Mouse (Mus musculus): Measurements from ENCODE around the gene Olfr108. TPM values are rescaled to one million over a fixed set of nuclear protein-coding genes. Genes with fewer than 3 reads are reported as not detected.

Gene Olfr108
- not detected for polyA plus RNA-seq (2014; fragmentation: Illumina TruSeq; extraction: RNeasy Lipid Tissue Mini Kit (QIAGEN cat#74804); ENCODE audit: low read depth, low replicate concordance)

GRCm38 (mm10) chr17:37445180-37445579 is at the start of gene Olfr108:
TSS of gene Olfr108 (plus strand) at chr17:37445480.

DNA sequence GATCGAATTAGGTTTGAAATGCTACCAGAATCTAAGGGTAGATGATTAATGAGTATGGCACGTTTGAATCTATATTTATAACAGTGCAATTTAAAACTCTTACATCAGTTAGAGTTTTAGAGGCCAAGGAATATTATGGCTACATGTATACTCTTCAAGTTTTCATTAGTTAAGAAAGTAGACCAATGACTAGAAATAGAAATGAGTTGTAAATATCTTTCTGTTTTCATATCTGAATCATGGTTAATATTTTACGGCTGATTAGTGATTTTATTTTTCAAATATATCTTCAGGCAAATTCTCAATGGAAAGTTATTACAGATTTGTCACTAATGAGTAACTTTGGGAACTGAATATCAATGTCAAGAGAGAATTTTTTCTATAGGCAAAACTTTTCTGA is 46.4 kb upstream of the Olfr108 start, which contains the start of gene Olfr107:
Gene Olfr107 (plus strand): TSS at position 301 of the 400 bp plus-strand sequence.

GRCm38 (mm10) chr17:37458616-37459015 is 13.3 kb downstream of the Olfr108 start, which contains the start of gene Olfr109:
TSS of gene Olfr109 (plus strand) at chr17:37458916.

DNA sequence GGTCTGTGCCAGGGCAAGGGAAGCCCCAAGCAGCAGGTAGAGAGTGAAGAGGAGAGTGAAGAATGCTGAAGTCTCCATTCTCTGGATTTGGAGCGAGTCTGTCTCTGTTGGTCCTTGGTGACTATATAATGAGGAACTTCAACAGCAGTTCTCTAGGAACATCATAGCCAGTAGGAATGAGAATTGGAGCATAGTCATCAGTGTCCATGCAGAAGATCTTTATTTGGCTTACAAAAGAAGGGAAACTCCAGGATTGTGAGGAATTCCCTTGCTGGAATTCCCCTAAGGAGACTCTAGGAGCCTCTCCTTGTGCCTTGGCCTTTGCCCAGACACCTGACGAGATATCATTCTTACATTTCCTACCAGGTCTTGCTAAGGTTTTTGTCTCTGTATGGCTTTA is 38.2 kb downstream of the Olfr108 start, which contains the start of gene H2-M2:
Gene H2-M2 (minus strand): TSS at position 101 of the 400 bp plus-strand sequence.

GRCm38 (mm10) chr17:37491930-37492518 is 46.7 kb downstream of the Olfr108 start, which contains the start of gene Olfr110:
TSS of gene Olfr110 (plus strand) at chr17:37492468.

Other genes starting within 250 kb of the Olfr108 start
- not detected for gene Olfr94, start 244.5 kb upstream of the Olfr108 start, polyA plus RNA-seq (2014; fragmentation: Illumina TruSeq; extraction: RNeasy Lipid Tissue Mini Kit (QIAGEN cat#74804); ENCODE audit: low read depth, low replicate concordance)
- gene Olfr95, start 232.4 kb upstream of the Olfr108 start, polyA plus RNA-seq (2014; fragmentation: Illumina TruSeq; extraction: RNeasy Lipid Tissue Mini Kit (QIAGEN cat#74804); ENCODE audit: low read depth, low replicate concordance) = not detected
- not detected for gene Olfr96, start 225.3 kb upstream of the Olfr108 start, polyA plus RNA-seq (2014; fragmentation: Illumina TruSeq; extraction: RNeasy Lipid Tissue Mini Kit (QIAGEN cat#74804); ENCODE audit: low read depth, low replicate concordance)
- not detected for gene Olfr97, start 208.2 kb upstream of the Olfr108 start, polyA plus RNA-seq (2014; fragmentation: Illumina TruSeq; extraction: RNeasy Lipid Tissue Mini Kit (QIAGEN cat#74804); ENCODE audit: low read depth, low replicate concordance)
- gene Olfr98, start 181.7 kb upstream of the Olfr108 start, polyA plus RNA-seq (2014; fragmentation: Illumina TruSeq; extraction: RNeasy Lipid Tissue Mini Kit (QIAGEN cat#74804); ENCODE audit: low read depth, low replicate concordance) = not detected
- gene H2-M3, start 175.3 kb upstream of the Olfr108 start, polyA plus RNA-seq (2014; fragmentation: Illumina TruSeq; extraction: RNeasy Lipid Tissue Mini Kit (QIAGEN cat#74804); ENCODE audit: low read depth, low replicate concordance) = 3.1 TPM
- not detected for gene Olfr99, start 162.0 kb upstream of the Olfr108 start, polyA plus RNA-seq (2014; fragmentation: Illumina TruSeq; extraction: RNeasy Lipid Tissue Mini Kit (QIAGEN cat#74804); ENCODE audit: low read depth, low replicate concordance)
- not detected for gene Olfr101, start 141.2 kb upstream of the Olfr108 start, polyA plus RNA-seq (2014; fragmentation: Illumina TruSeq; extraction: RNeasy Lipid Tissue Mini Kit (QIAGEN cat#74804); ENCODE audit: low read depth, low replicate concordance)
- not detected for gene Olfr102, start 128.4 kb upstream of the Olfr108 start, polyA plus RNA-seq (2014; fragmentation: Illumina TruSeq; extraction: RNeasy Lipid Tissue Mini Kit (QIAGEN cat#74804); ENCODE audit: low read depth, low replicate concordance)
- not detected for gene Olfr103, start 105.8 kb upstream of the Olfr108 start, polyA plus RNA-seq (2014; fragmentation: Illumina TruSeq; extraction: RNeasy Lipid Tissue Mini Kit (QIAGEN cat#74804); ENCODE audit: low read depth, low replicate concordance)
- gene Olfr104-ps, start 85.9 kb upstream of the Olfr108 start, polyA plus RNA-seq (2014; fragmentation: Illumina TruSeq; extraction: RNeasy Lipid Tissue Mini Kit (QIAGEN cat#74804); ENCODE audit: low read depth, low replicate concordance) = not detected
- not detected for gene Olfr105-ps, start 66.4 kb upstream of the Olfr108 start, polyA plus RNA-seq (2014; fragmentation: Illumina TruSeq; extraction: RNeasy Lipid Tissue Mini Kit (QIAGEN cat#74804); ENCODE audit: low read depth, low replicate concordance)
- not detected for gene Olfr106-ps, start 55.1 kb upstream of the Olfr108 start, polyA plus RNA-seq (2014; fragmentation: Illumina TruSeq; extraction: RNeasy Lipid Tissue Mini Kit (QIAGEN cat#74804); ENCODE audit: low read depth, low replicate concordance)
- not detected for gene Olfr107, start 46.3 kb upstream of the Olfr108 start, polyA plus RNA-seq (2014; fragmentation: Illumina TruSeq; extraction: RNeasy Lipid Tissue Mini Kit (QIAGEN cat#74804); ENCODE audit: low read depth, low replicate concordance)
- gene Olfr109, start 13.4 kb downstream of the Olfr108 start, polyA plus RNA-seq (2014; fragmentation: Illumina TruSeq; extraction: RNeasy Lipid Tissue Mini Kit (QIAGEN cat#74804); ENCODE audit: low read depth, low replicate concordance) = not detected
- 3.1 TPM for gene H2-M2, start 38.1 kb downstream of the Olfr108 start, polyA plus RNA-seq (2014; fragmentation: Illumina TruSeq; extraction: RNeasy Lipid Tissue Mini Kit (QIAGEN cat#74804); ENCODE audit: low read depth, low replicate concordance)
- not detected for gene Olfr110, start 47.0 kb downstream of the Olfr108 start, polyA plus RNA-seq (2014; fragmentation: Illumina TruSeq; extraction: RNeasy Lipid Tissue Mini Kit (QIAGEN cat#74804); ENCODE audit: low read depth, low replicate concordance)
- gene Olfr111, start 62.5 kb downstream of the Olfr108 start, polyA plus RNA-seq (2014; fragmentation: Illumina TruSeq; extraction: RNeasy Lipid Tissue Mini Kit (QIAGEN cat#74804); ENCODE audit: low read depth, low replicate concordance) = 0.44 TPM
- not detected for gene Olfr112, start 124.0 kb downstream of the Olfr108 start, polyA plus RNA-seq (2014; fragmentation: Illumina TruSeq; extraction: RNeasy Lipid Tissue Mini Kit (QIAGEN cat#74804); ENCODE audit: low read depth, low replicate concordance)
- not detected for gene Olfr113, start 132.2 kb downstream of the Olfr108 start, polyA plus RNA-seq (2014; fragmentation: Illumina TruSeq; extraction: RNeasy Lipid Tissue Mini Kit (QIAGEN cat#74804); ENCODE audit: low read depth, low replicate concordance)
- not detected for gene Olfr114, start 147.3 kb downstream of the Olfr108 start, polyA plus RNA-seq (2014; fragmentation: Illumina TruSeq; extraction: RNeasy Lipid Tissue Mini Kit (QIAGEN cat#74804); ENCODE audit: low read depth, low replicate concordance)
- not detected for gene Olfr115, start 181.6 kb downstream of the Olfr108 start, polyA plus RNA-seq (2014; fragmentation: Illumina TruSeq; extraction: RNeasy Lipid Tissue Mini Kit (QIAGEN cat#74804); ENCODE audit: low read depth, low replicate concordance)
- gene Olfr116, start 181.7 kb downstream of the Olfr108 start, polyA plus RNA-seq (2014; fragmentation: Illumina TruSeq; extraction: RNeasy Lipid Tissue Mini Kit (QIAGEN cat#74804); ENCODE audit: low read depth, low replicate concordance) = not detected
- not detected for gene Olfr117, start 218.3 kb downstream of the Olfr108 start, polyA plus RNA-seq (2014; fragmentation: Illumina TruSeq; extraction: RNeasy Lipid Tissue Mini Kit (QIAGEN cat#74804); ENCODE audit: low read depth, low replicate concordance)
- gene Olfr118, start 221.5 kb downstream of the Olfr108 start, polyA plus RNA-seq (2014; fragmentation: Illumina TruSeq; extraction: RNeasy Lipid Tissue Mini Kit (QIAGEN cat#74804); ENCODE audit: low read depth, low replicate concordance) = not detected

Measured in sigmoid colon, adult 10 weeks (tissue).